Mouse (Mus musculus) myocyte (in vitro differentiated cells): ENCODE data around the gene Cyp3a13.
"Not testable (repeated sequence)": the region's sequence is repeated elsewhere in the genome, so short reads cannot be mapped to it uniquely, and the experiment has no call there.

Experiments used
- MAX ChIP-seq: IDR thresholded peaks from one replicate; pipeline ENCODE4 v1.6.1; 2011; ENCODE audit warnings: low read depth, mild to moderate bottlenecking, control low read depth
- MYOD1 ChIP-seq, 3 experiments: IDR thresholded peaks; one replicate each; pipeline ENCODE4 v1.6.1; 2011; ENCODE audit warnings: control low read depth in 2 of 3, low read depth in 2 of 3, mild to moderate bottlenecking in 2 of 3, moderate library complexity in 1 of 3; ENCODE audit not compliant: insufficient read length in 2 of 3, control insufficient read depth in 1 of 3
- MYOG ChIP-seq, 3 experiments: IDR thresholded peaks; one replicate each; pipeline ENCODE4 v1.6.1; 2011; ENCODE audit warnings: control low read depth in 2 of 3, low read depth in 2 of 3, mild to moderate bottlenecking in 2 of 3; ENCODE audit not compliant: insufficient read length in 2 of 3, control insufficient read depth in 1 of 3, insufficient read depth in 1 of 3
- POLR2A ChIP-seq: IDR thresholded peaks from one replicate; pipeline ENCODE4 v1.6.1; 2011; ENCODE audit warnings: low read depth, mild to moderate bottlenecking, control low read depth, moderate library complexity; ENCODE audit not compliant: insufficient read length
- TCF12 ChIP-seq: IDR thresholded peaks from one replicate; pipeline ENCODE4 v1.6.1; 2011; ENCODE audit warnings: mild to moderate bottlenecking, control low read depth; ENCODE audit not compliant: poor library complexity, insufficient read depth, severe bottlenecking
- USF1 ChIP-seq: IDR thresholded peaks from one replicate; pipeline ENCODE4 v1.6.1; 2011; ENCODE audit warnings: low read depth, mild to moderate bottlenecking, control low read depth, moderate library complexity

GRCm38 (mm10) chr5:137864008-137864407 is 57.4 kb downstream of the Cyp3a13 start:
- TF ChIP-seq MYOD1 (IDR thresholded peaks at IDR 0.05; ENCODE audit: control insufficient read depth in 1 of 3, insufficient read length in 2 of 3, low read depth in 2 of 3); MAX; TCF12; POLR2A; MYOG (IDR thresholded peaks at IDR 0.05; ENCODE audit: control insufficient read depth in 1 of 3, insufficient read depth in 1 of 3, insufficient read length in 2 of 3, low read depth in 2 of 3); USF1: not testable (repeated sequence)
